Mouse (Mus musculus) olfactory bulb, adult 2 months (tissue): ENCODE results near the gene Vps16. TPM values are rescaled to one million over a fixed set of nuclear protein-coding genes. Genes with fewer than 3 reads are reported as not detected.

Experiments
- H3K27ac ChIP-seq: fragments of 200-500 bp; 2 replicates; pipeline ENCODE4 v1.5.1; 2012; ENCODE audit warnings: low read depth, low read length; ENCODE audit not compliant: insufficient read depth
- H3K4me1 ChIP-seq: fragments of 200-500 bp; 2 replicates; pipeline ENCODE4 v1.6.1; 2012; ENCODE audit warnings: low read length; ENCODE audit not compliant: control insufficient read depth, insufficient read depth
- H3K4me3 ChIP-seq: fragments of 200-500 bp; 2 replicates; pipeline ENCODE4 v1.5.1; 2012; ENCODE audit warnings: mild to moderate bottlenecking, low read depth, low read length, moderate library complexity; ENCODE audit not compliant: insufficient read depth
- CTCF ChIP-seq: fragments of 200-500 bp; IDR thresholded peaks from 2 replicates; pipeline ENCODE4 v1.5.1; 2012; ENCODE audit warnings: low read depth, mild to moderate bottlenecking, low read length, moderate library complexity; ENCODE audit not compliant: insufficient read depth
- POLR2A ChIP-seq: fragments of 200-500 bp; IDR thresholded peaks from 2 replicates; pipeline ENCODE4 v1.6.1; 2012; ENCODE audit warnings: mild to moderate bottlenecking, low read depth, low read length, moderate library complexity; ENCODE audit not compliant: insufficient read depth
- WGBS: fragments of 180-500 bp; shearing (Covaris S2); methylation state at CpG from one replicate; pipeline ENCODE4 v1.1.7; 2018; 5-methylcytosine and 5-hydroxymethylcytosine counted together
- polyA plus RNA-seq: library from polyadenylated mRNA; stranded (reverse); fragments of >200 nt; gene quantifications from 2 replicates; pipeline ENCODE4 v1.2.4, GENCODE M21; 2012; ENCODE audit warnings: low replicate concordance; ENCODE audit not compliant: missing spikeins, insufficient read depth, insufficient read length

The Vps16 gene
- not detected in 2 replicates for polyA plus RNA-seq

DNA sequence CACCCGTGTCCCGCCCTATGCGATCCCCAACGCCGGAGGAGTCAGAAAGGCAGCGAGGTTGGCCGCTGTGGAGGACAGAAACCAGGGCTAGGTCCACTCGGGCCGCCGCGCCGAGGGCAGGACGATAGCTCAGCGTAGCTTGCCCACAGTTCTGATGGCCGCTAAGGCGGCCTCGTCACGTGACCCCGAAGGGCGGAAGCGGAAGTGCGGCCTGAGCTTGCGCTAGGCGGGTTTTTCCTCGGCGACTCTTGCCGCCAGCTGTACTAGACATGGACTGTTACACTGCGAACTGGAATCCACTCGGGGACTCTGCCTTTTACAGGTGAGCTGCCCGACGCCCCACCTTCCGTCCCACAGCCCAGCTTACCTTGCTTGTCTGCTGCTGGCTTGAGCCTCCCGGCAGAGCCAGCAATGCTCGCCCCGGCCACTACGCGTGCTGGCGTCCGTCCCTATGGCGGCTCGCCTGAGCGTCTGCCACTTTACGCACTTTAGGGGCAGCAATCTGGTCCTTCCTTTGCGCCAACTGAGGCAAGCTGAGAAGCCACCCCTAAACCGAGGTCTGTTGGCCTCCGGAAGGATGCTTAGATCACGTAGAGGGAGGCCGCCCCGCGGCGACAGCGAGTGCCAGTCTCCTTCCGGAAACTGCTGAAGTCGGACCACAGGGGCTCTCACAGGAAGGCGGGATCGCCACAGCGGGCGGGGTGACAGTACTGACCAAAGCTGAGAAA is at the start of gene Vps16, which contains the start of gene Pced1a:
Gene Vps16, plus strand, starts transcription at position 214 of the 728 bp plus-strand sequence.
Gene Pced1a, minus strand, starts transcription at position 576 of the 728 bp plus-strand sequence.
- WGBS: under 1% methylated on average over 58 of the region's 58 CpGs
- peak; percentile 60 for TF ChIP-seq POLR2A
- peak; percentile 70; the same call in 1 of the 2 replicates for TF ChIP-seq CTCF
- H3K4me1 ChIP-seq: peaks cover 12% of the 10 kb centered on the region
- peak within 1 kb of the TSS; percentile 79 for H3K27ac ChIP-seq
- peak within 1 kb of the TSS; percentile 81 for H3K4me3 ChIP-seq

DNA sequence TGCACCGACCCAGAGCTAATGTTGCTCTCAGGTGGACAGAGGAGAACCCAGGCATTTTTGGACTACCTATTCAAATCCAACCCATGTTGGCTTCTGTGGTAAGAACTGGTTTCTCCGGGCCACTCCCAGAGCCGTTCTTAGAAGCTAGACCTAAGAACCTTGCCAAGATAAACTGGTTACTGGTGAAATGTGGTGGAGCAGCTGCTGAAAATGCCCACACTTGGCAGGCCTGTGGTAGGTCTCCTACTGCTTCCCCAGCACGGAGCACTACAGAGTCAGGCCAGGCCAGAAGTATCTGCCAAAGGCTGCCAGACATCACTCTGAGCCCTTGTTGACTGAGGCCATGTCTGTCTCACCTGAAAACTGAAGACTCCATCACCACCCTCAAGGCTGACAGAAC is 49.2 kb upstream of the Vps16 start:
- Histone ChIP-seq H3K4me3 (no peak overlapping the region), H3K27ac (no peak overlapping the region), H3K4me1 (no peaks in the 10 kb centered on the region)
- TF ChIP-seq CTCF (no peak), POLR2A (no peak)
- WGBS: 77% methylated on average over 4 of the region's 4 CpGs

DNA sequence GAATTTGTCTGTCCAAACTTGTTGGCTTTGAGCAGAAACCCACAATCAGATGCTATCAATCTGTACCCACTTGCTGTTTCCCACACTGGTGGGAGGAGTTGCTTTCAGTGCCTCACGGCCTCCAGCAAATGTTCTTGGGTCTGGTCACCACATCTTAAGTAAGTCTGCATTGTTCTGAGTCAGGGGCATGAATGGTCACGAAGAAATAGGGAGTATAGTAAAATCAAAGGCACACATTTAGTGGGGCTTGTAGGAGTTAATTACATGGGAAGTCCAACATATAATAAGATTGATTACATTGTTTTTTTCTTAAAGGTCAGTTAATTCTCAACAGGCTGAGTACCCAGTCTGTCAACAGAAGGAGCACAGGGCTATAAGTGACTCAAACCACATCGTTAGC is 40.9 kb upstream of the Vps16 start:
- TF ChIP-seq POLR2A (no peak), CTCF (no peak)
- Histone ChIP-seq H3K4me1 (no peaks in the 10 kb centered on the region), H3K27ac (no peak overlapping the region), H3K4me3 (no peak overlapping the region)
- 42% methylated on average over 3 of the region's 3 CpGs for WGBS

DNA sequence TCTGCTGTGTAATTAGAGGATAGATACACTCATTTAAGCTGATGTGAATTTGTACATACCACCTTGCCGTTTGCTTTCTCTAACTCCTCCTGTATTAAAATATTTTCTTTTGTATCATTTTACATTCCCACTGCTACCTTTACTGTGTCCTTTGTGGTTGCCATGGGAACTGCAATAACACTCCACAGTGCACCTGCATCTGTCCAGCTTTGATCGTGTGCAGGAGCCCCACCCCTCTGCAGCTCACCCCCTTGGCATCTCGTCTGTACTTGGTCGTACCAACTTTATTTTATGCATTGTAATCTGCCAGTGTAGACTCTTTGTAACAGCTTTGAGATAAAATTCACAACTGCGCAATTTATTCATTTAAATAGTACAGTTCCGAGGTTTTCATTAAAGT is 40.2 kb upstream of the Vps16 start:
- Histone ChIP-seq H3K4me1 (no peaks in the 10 kb centered on the region), H3K4me3 (no peak overlapping the region), H3K27ac (no peak overlapping the region)
- 37% methylated on average over 6 of the region's 6 CpGs for WGBS
- no peak for TF ChIP-seq POLR2A
- no peak for TF ChIP-seq CTCF

DNA sequence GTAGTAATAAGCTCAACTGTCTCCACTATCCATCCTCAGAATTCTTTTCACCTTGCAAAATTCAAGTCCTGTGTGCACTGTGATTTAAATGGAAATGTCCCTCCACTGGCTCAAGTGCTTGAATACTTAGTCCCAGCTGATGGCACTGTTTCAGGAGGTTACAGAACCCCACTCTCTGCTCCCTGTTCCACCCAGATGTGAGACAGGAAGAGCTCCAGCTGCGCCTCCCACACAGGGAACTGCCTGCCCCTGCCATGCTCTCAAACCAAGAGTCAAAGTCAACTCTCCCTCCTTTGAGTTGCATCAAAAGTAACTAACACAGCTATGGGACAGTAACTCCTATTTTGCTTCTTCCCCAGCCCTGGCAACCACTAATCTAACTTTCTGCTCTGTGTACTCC is 37.9 kb upstream of the Vps16 start:
- no peak overlapping the region for H3K27ac ChIP-seq
- no peak overlapping the region for H3K4me3 ChIP-seq
- TF ChIP-seq POLR2A: no peak
- TF ChIP-seq CTCF: no peak
- no peaks in the 10 kb centered on the region for H3K4me1 ChIP-seq
- WGBS: 75% methylated on average over 1 of the region's 1 CpGs

DNA sequence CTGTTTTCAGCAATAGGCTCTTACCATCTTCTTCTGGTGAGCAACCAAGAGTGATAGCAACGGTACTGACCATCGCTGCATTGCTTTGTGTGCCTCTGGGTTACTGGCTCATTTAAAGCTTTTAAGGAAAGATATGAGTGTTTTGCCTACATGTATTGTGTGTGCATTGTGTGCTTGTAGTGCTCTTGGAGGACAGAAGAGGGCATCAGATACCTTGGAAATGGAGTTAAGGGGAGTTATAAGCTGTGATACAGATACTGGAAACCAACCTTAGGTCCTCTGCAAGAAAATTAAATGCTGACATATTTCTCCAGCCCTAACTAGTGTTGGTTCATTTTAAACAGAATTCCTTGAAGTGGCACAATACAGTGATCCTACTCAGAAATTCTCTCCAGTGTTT is 35.3 kb upstream of the Vps16 start:
- 88% methylated on average over 2 of the region's 2 CpGs for WGBS
- TF ChIP-seq CTCF (no peak), POLR2A (no peak)
- Histone ChIP-seq H3K27ac (no peak overlapping the region), H3K4me1 (no peaks in the 10 kb centered on the region), H3K4me3 (no peak overlapping the region)

DNA sequence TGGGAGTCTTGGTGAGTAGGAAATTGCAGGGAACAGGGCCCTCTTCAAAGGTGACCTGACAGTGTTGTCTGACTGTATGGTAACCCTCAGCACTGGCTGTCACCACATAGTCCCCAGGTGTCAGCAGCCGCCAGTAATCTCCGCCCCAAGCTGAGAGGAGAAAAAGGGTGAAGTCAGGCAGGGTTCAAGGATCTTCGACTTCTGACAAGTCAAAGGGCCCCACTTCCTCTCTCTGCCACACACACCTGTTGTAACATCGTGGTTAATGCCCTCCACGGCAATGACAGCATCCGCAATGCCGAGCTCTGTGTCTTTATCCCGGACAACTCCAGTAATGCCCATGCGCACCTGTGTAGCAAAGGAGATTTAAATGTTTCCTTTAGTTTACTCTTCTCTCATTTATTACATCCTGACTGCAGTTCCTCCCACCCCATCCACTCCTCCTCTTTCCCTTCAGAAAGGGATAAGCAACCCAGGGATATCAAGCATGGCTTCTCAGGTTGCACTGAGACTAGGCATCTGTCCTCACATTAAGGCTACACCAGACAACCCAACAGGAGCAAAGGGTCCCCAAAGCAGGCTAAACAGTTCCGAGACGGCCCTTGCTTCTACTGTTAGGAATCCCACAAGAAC is 33.0 kb upstream of the Vps16 start:
- WGBS: 90% methylated on average over 11 of the region's 11 CpGs
- TF ChIP-seq CTCF (no peak), POLR2A (no peak)
- no peak overlapping the region for H3K4me3 ChIP-seq
- no peak overlapping the region for H3K27ac ChIP-seq
- no peaks in the 10 kb centered on the region for H3K4me1 ChIP-seq

DNA sequence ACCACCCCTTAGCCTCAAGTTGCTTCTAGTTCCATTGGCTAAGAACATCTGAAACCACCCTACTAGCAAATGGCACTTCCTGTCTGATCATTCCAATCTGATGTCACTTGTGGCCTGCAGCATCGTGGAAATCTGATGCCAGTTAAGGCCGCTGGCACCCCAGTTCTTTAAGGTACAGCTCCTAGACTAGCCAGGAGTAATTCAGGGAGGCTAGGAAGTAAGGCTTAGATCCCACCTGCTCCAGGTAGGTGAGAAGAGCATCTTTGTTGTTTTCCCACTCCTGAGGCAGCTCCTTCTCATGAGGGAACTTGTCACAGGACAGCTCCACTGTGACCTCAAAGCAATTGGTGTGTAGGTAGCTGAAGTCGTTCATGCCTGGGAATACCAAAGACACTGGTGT is 31.3 kb upstream of the Vps16 start:
- TF ChIP-seq CTCF (no peak), POLR2A (no peak)
- H3K4me1 ChIP-seq: peaks cover 10% of the 10 kb centered on the region
- H3K27ac ChIP-seq: no peak overlapping the region
- no peak overlapping the region for H3K4me3 ChIP-seq
- 90% methylated on average over 3 of the region's 3 CpGs for WGBS

DNA sequence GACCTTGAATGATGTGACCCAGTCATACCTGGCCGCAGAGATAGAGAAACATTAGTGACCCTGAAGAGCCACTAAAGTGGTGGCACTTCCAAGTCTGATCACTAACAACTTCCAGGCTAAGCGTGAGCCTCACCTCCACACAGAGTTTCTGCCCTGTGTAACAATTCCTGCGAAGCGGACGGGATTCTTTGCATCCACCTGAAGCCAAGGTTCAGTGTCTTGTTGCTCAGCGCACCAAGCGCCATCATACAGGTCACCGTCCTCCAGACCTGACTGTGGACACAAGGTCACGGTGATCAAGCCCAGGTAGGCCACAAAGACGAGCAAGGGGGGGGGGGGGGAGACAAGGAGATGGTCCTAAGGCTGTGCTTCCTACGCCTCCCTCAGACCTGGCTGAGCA is 28.4 kb upstream of the Vps16 start:
- no peak overlapping the region for H3K27ac ChIP-seq
- H3K4me3 ChIP-seq: no peak overlapping the region
- H3K4me1 ChIP-seq: peaks cover 17% of the 10 kb centered on the region
- WGBS: 97% methylated on average over 11 of the region's 11 CpGs
- no peak for TF ChIP-seq POLR2A
- no peak for TF ChIP-seq CTCF
